Mouse (Mus musculus): ENCODE measurements around the gene 1700123K08Rik.
"Not testable (repeated sequence)": the region's sequence is repeated elsewhere in the genome, so short reads cannot be mapped to it uniquely, and the experiment has no call there.

DNA sequence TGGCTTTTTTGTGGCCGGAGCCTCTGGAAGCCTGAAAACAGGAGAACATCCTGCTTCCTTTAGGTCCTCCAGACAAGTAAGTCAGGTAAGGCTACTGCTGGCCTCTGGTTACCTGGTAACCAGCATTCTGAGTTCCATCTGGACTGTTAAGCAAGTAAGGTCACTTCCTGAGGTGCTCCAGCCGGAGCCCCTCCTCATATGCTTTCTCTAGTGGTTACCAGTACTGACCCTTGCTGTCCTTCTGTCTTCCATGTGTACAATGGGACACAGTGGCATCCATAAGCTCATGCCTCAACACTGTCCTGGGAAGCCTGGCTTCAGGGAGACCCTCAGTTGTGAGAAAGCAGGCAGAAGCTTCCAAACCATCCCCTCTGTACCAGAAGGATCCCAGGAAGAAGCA lies at the start of gene 1700123K08Rik:
- not testable (repeated sequence) for TF ChIP-seq CTCF (IDR thresholded peaks at IDR 0.05; ENCODE audit: control insufficient read depth, insufficient read depth, insufficient replicate concordance, low read depth, low read length); POLR2A (IDR thresholded peaks at IDR 0.05; ENCODE audit: control insufficient read depth, low read depth, low read length)

Measured in testis, adult 2 months (tissue).